Mouse (Mus musculus) gastrocnemius, postnatal 10 days (tissue): Measurements from ENCODE around the gene Rrp1b. TPM values are rescaled to one million over a fixed set of nuclear protein-coding genes. Genes with fewer than 3 reads are reported as not detected.
"Not testable (repeated sequence)": the region's sequence is repeated elsewhere in the genome, so short reads cannot be mapped to it uniquely, and the experiment has no call there.

ENCODE experiments used
- DNase-seq: peaks from one replicate; pipeline ENCODE4 v3.0.0; 2021; ENCODE audit warnings: mixed read lengths
- total RNA-seq, 2 experiments: library from RNA; stranded (reverse); gene quantifications; 2 replicates each; pipeline ENCODE4 v1.2.3; 2021

The Rrp1b gene
- total RNA-seq, 2 experiments from 2014 or later, result 14.5 to 16.7 TPM

DNA sequence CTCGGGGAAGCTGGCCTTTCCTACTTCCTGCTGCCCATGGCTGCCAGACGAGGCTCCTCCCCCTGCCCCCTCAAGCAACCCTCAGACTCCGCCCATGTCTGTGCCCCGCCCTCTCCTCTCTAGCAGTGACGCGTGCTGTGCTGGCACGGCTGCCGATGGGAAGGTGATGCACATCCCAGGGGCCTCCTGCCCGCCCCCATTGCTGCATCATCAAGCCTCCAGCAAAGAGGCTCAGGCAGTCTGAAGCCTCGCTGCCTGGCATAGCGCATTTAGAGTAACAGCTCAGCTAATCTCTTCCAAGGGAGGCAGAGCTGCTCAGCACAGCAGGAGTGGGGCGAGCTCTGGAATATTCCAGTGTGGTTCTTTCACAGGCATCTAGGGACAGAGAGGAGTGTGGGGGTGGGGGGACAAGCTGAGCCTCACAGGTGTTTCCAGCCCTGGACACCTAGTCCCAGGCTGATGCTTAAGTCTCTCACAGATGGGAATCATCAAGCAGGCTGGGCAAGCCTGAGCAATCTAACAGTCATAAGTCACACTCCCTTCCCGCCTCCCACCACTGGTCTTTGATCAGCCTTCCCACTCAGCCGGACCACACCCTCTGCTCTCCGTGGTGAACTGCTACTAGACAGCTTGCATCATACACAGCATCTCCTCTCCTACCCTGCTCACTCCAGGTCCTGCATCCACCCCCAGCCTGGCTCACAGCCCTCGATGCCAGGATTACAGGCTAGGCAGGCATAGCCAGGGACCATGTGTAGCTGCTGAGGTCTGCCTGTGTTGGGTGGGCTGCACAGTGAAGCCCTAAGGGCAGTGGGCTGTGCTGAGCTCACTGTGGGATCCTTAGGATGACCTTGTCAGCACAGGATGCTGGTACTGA lies 55.7 kb downstream of the Rrp1b start:
- DNase-seq, result peak; percentile 68

DNA sequence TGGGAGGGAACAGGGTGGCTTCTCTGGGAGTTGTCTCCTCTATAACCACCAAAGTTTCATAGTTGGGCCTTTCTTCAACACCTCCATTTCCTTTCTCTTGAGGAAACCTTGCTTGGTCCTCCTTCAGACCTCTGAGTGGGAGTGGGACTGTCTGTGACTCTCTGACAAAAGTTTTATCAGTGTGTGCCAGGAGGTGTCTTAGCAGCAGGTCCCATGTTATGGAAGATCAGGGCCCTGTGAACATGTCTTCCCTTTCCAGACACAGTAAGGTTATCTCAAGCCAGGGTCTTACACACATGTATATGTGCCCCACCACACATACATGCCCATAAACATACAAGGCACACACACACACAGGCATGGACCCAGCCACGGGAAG lies 56.3 kb downstream of the Rrp1b start:
- DNase-seq, result no peak

DNA sequence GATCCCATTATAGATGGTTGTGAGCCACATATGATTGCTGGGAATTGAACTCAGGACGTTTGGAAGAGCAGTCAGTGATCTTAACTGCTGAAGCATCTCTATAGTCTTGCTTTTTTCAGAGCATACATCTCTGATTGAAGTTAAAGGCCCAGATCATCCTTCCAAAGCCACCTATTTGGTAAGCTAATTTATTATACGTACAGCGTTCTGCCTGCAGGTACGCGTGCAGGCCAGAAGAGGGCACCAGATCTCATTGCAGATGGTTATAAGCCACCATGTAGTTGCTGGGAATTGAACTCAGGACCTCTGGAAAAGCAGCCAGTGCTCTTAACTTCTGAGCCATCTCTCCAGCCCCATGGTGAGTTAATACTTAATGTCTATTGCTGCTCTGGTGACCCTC lies 57.0 kb downstream of the Rrp1b start:
- DNase-seq, result no peak

DNA sequence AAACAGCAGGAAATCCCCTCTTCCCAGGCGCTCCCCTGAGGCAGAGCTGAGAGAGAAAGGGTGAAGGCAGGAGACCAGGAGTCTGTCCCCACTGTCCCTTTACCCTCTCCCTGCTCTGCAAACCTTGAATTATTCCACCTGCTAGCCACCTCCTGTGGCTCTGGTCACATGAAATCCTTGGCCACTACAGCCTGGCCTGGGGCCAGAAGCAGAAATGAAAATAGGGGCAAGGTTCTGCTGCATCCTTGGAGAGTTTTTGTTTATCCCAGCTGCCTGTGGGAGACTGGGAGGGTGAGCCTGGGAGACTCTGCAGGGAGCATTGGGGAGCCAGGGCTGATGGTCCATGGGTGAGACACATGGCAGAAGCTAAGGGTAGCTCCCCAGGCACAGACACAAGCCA lies 61.8 kb downstream of the Rrp1b start:
- no peak for DNase-seq

DNA sequence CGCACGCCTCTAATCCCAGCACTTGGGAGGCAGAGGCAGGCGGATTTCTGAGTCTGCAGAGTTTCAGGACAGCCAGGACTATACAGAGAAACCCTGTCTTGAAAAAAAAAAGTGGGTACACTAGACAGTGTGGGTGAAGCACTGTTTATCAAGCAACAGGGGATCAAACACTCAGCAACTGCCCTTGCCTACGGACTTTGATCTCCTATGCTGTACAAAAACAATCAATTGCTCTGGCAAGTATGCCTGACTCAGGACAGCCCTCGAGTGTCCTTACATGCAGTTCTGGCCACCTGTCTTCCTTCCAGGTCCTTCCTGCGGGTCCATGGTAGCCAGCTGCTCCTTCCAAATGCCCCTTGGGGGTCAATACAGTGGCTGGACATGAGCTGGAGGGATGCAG lies 63.0 kb downstream of the Rrp1b start:
- not testable (repeated sequence) for DNase-seq

DNA sequence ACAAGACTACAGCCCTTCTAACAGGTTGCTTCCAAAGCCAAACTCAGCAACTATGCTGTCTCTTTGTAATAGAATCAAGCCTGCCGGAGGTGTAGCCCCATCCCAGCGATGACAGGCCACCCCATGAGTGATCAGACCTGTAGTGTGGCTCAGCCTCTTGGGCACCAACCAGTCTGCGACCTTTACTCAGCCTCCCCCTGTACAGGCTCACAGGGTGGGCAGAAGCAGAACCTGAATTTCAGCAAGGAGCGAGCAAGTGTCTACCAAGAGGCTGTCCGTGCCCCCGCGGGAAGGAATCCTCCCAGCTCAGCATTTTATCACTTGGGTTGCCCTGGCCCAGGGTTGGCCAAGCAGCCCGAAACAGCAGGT lies 63.7 kb downstream of the Rrp1b start:
- no peak for DNase-seq

DNA sequence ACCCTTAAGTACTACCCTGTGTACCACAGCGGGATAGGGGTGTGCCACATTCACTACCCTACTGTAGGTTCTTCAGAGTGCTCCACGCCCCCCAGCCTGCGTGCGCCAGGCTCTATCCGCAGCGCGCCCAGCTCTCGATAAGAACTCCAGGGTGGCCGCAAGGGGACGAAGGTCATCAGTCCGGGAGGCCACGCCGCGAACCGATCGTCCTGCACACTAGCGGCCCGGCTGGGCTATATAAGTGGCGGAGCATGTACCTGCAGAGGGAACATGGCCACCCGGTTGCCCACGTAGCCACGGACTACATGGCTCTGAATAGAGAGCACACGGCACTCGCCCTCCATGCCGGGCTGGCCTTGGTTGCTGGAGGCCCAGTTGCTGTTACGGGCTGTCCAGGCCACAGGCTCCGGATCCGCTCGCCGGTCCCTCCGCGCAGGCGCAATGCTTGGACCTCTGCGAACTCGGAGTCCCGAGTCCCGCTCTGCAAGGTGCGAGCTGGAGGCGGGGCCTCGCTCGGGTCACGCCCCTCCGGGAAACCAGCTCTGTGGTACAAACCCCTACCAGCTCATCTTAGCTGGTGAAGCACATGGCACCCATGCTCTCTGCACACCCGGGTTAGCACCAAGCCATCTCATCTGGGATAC lies 64.2 kb downstream of the Rrp1b start:
- DNase-seq, result peak; percentile 64

DNA sequence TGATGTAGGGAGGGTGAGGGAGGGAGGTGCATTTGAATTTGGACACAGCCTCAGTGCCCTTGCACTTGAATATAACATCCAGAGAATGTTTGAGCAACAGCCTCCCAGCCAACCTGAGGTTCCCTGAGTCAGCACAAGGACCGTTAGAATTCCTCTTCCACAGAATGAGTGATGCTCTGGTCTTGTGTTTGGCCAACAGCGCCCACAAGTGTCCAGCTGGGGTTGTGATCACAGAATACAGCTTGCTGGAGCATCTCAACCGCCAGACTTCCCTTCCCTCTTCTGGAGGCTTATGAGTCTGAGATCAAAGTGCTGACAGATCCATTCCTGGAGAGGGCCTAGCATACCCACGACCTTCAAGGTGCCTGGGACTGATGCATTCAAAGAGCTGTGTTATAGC lies 67.2 kb downstream of the Rrp1b start:
- DNase-seq, result no peak

DNA sequence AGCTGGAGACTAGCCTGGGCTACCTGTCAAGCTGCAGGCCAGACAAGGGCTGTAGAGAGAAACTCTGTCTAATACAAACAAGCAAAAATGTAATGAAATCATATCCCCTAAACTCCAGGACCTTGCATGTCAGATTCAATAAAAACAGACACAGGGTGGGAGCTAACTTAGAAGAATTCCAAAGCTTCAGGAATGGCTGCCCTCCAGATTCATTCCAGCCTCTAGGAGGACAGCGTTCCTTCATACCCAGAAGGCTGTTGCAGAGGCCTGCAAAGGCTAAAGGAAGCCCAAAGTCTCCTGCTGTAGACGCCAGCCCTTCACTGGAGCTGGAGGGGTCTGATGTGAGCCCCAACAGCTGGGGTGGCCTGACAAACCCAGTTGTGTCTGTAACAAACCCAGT lies 70.5 kb downstream of the Rrp1b start:
- DNase-seq, result no peak

DNA sequence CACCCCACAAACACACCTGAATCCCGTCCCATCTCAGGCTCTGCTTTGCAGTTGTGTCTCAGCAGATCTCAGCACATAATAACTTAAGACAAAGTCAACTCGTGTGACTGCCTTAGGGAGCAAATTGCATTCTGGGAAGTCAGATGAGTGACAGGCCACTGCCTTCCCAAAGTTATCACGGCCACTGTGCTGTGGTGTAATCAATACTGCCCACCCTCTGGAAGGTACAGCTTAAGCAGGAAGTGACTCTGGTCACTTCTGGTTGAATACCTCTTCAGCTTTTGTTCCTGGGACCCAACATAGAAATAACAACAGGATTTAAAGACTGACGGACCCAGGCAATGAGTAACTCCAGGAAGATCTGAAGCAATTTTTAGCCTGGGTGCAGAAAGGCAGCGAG lies 72.0 kb downstream of the Rrp1b start:
- DNase-seq, result no peak

DNA sequence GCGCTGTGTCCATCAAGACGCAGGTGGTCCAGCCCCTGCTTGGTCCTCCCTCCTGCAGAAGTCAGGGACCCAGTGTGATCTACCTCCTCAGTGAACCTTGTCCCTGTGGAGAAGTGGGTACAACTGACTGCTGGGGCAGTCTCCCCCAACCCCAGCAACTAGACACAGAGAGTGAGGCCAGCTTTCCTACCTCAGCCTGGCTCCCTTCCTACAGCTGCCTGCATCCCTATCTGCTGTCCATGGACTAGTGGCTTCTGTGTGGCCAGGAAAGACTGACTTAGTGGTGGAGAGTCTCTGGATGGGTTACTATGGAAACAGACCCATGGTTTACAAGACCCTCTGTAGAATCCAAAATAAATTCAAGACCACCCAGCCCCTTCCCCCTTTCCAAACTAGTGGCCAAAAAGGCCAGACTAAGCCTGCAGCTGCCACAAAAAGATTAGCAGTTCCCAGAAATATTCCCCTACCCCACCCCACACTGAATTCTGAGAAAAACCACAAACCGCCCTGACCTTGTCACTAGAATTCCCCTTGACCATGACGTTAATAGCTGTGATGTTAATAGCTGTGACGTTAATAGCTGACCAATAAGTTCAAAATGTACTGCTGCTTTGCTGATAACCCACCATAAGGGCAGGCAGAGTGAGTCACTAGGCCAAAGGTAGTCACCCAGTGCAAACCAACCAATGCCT lies 72.6 kb downstream of the Rrp1b start:
- DNase-seq, result not testable (repeated sequence)

DNA sequence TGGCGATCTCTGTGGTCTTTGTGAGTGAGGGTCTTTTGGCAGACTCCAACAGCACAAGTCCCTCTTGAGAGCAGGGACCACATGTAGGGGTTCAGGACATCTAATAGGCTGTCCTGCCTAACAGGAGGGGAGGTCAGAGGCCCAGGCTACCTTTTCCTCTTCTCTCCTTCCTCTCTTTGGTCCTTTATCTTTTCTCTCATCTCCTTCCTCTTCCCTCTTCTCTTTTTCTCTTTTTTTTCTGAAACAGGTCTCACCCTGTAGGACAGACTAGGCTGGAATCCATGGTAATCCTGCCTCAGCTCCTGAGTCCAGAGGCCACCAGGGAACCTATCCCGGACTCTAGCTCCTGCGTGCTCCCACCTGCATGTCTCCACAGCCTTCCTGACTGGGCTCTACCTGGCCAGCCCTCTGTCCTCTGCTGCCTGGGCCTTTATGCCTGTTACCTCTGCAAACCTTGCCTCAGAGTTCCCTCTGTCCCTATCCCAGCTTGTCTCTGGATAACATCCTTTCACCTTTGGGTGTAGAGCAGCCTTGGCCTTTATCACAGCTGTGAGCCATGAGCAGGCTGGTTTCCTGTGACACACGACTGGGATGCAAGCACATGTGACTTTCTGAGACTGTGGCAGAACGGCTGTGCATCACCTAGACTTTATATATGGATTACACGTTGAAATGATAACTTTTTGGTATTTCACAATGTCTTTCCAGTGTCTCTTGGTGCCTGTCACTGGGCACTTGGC lies 73.5 kb downstream of the Rrp1b start:
- no peak for DNase-seq

DNA sequence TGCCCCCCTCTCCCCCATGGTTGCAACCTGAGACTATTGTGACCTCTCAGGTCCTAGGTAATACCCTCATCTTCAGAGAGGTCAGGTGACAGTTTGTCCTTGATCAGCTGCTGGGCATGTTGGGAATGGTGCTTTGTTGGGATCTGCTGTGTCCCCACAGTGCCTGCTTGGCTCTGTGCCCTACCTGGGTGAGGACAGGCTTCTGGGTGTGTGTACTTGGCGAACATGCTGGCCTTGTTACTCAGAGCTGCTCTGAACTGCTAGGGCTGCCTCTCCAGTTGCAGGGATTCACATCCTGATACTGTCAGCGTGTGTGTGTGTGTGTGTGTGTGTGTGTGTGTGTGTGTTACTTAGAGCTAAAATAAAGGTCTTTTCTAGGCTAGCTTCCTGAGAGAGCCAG lies 74.5 kb downstream of the Rrp1b start:
- DNase-seq, result no peak

DNA sequence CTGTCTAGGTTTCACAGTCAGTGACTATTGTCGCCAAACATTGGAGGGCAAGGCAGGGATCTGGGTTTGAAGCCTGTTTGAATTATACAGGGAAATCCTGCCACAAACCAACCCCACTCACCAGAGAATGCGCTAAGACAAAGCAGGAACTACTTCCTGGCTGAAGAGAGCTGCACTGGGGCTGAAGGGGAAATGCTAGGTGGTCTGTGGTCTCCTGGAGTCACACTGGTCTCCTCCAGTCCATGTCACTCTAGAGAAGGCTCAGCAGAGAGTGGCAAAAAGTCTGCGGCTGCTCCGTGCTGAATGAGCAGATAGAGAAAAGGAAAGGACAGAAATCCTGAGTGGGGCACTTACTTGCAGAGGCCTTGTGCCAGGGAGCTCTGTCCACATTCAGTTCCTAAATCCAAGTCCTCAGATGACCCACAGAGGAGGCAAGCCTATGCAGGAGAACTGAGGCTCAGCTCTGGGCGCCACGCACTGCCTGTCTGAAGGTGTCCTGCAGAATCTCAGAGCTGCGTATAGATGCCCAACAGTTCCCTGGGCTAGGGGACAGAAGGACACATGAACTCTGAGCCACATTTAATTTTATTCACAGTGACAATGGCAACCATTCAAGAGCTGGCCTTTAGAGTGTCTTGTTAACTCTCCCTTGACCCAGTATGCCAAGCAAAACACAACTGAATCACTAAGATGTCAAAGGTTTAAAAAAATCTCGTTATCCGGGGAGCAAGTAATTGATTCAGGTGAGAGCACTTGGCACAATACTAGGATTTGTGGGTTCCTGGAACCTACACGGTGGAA lies 75.3 kb downstream of the Rrp1b start:
- no peak for DNase-seq

Other genes starting within 250 kb of the Rrp1b start
- gene Sik1, start 180.3 kb upstream of the Rrp1b start, total RNA-seq, result 10 to 100 TPM; 30.6 to 33.2 TPM
- 1 to 10 TPM; 2.6 to 3.0 TPM for gene Hsf2bp, start 249 bp downstream of the Rrp1b start, total RNA-seq
- 10 to 100 TPM; 39.6 to 47.8 TPM for gene Notch3, start 130.8 kb downstream of the Rrp1b start, total RNA-seq
- under 1 TPM; 0.14 to 0.20 TPM for gene Ephx3, start 153.4 kb downstream of the Rrp1b start, total RNA-seq
- 10 to 100 TPM; 55.4 to 70.2 TPM for gene Brd4, start 248.6 kb downstream of the Rrp1b start, total RNA-seq